Mouse (Mus musculus): ENCODE measurements around the gene Tfap2e. TPM values are rescaled to one million over a fixed set of nuclear protein-coding genes. Genes with fewer than 3 reads are reported as not detected.

Gene Tfap2e
- 0.87 and 1.2 TPM in 2 replicates for polyA plus RNA-seq (2016; fragmentation: Nextera tagmentation; extraction: Ambion mirVana)

- ATAC-seq (ENCODE audit: low FRiP score): peak; percentile 55; the same call in 1 of the 2 replicates
- 1% methylated on average over 32 of the region's 32 CpGs for WGBS
- H3K4me1 ChIP-seq: peaks cover 30% of the 10 kb centered on the region
- no peaks in the 10 kb centered on the region for H3K9me3 ChIP-seq
- no peaks in the 10 kb centered on the region for H3K36me3 ChIP-seq (replicated peaks)
- no peak within 1 kb of the TSS for H3K27ac ChIP-seq
- peak within 1 kb of the TSS; percentile 40 for H3K4me2 ChIP-seq
- H3K9ac ChIP-seq: 0 out of 2 replicates have a peak within 1 kb of the TSS, but pooled peaks have one; percentile 7
- H3K27me3 ChIP-seq: peaks cover 95% of the 10 kb centered on the region
- peak within 1 kb of the TSS; percentile 31 for H3K4me3 ChIP-seq (replicated peaks)
Observed at GRCm38 (mm10) chr4:126736001-126736414, at the start of gene Tfap2e. Tfap2e (minus strand) TSS chr4:126736240.

GRCm38 (mm10) chr4:126782996-126783395 lies 47.0 kb upstream of the Tfap2e start:
- no peak for ATAC-seq (ENCODE audit: low FRiP score)
- no peak overlapping the region for H3K4me2 ChIP-seq
- H3K9me3 ChIP-seq: no peaks in the 10 kb centered on the region
- H3K27ac ChIP-seq: no peak overlapping the region
- H3K4me3 ChIP-seq (replicated peaks): no peak overlapping the region
- no peak overlapping the region for H3K9ac ChIP-seq
- H3K36me3 ChIP-seq (replicated peaks): 0 out of 2 replicates have a peak, but pooled peaks cover under 1% of the 10 kb centered on the region
- no peaks in the 10 kb centered on the region for H3K27me3 ChIP-seq
- peaks cover 46% of the 10 kb centered on the region for H3K4me1 ChIP-seq
- WGBS: 72% methylated on average over 8 of the region's 8 CpGs

- no peaks in the 10 kb centered on the region for H3K36me3 ChIP-seq (replicated peaks)
- no peaks in the 10 kb centered on the region for H3K27me3 ChIP-seq
- WGBS: 80% methylated on average over 8 of the region's 8 CpGs
- H3K4me2 ChIP-seq: no peak overlapping the region
- no peaks in the 10 kb centered on the region for H3K9me3 ChIP-seq
- H3K4me3 ChIP-seq (replicated peaks): no peak overlapping the region
- H3K27ac ChIP-seq: 0 out of 2 replicates have a peak overlapping the region, but pooled peaks have one; percentile 1
- no peak for ATAC-seq (ENCODE audit: low FRiP score)
- no peak overlapping the region for H3K9ac ChIP-seq
- H3K4me1 ChIP-seq: peaks cover 46% of the 10 kb centered on the region
Observed at GRCm38 (mm10) chr4:126782512-126782911, 46.5 kb upstream of the Tfap2e start.

- H3K4me2 ChIP-seq: peak overlapping the region; percentile 27; the same call in 1 of the 2 replicates
- no peaks in the 10 kb centered on the region for H3K9me3 ChIP-seq
- H3K4me1 ChIP-seq: peaks cover 49% of the 10 kb centered on the region
- peak overlapping the region; percentile 79; the same call in 1 of the 2 replicates for H3K27ac ChIP-seq
- no peak overlapping the region for H3K4me3 ChIP-seq (replicated peaks)
- 9% methylated on average over 3 of the region's 3 CpGs for WGBS
- H3K9ac ChIP-seq: no peak overlapping the region
- no peaks in the 10 kb centered on the region for H3K36me3 ChIP-seq (replicated peaks)
- peak; percentile 7; the same call in 1 of the 2 replicates for ATAC-seq (ENCODE audit: low FRiP score)
- H3K27me3 ChIP-seq: no peaks in the 10 kb centered on the region
Observed at GRCm38 (mm10) chr4:126781871-126782270, 45.8 kb upstream of the Tfap2e start.

GRCm38 (mm10) chr4:126779826-126780775 lies 44.1 kb upstream of the Tfap2e start:
- Histone ChIP-seq H3K4me2 (peak overlapping the region; percentile 27; the same call in 1 of the 2 replicates), H3K4me3 (replicated peaks) (no peak overlapping the region), H3K4me1 (peaks cover 49% of the 10 kb centered on the region), H3K9ac (peak overlapping the region; percentile 27; the same call in 1 of the 2 replicates), H3K36me3 (replicated peaks) (no peaks in the 10 kb centered on the region), H3K9me3 (no peaks in the 10 kb centered on the region), H3K27ac (peak overlapping the region; percentile 82), H3K27me3 (no peaks in the 10 kb centered on the region)
- 18% methylated on average over 12 of the region's 12 CpGs for WGBS
- ATAC-seq (ENCODE audit: low FRiP score): no peak; the same call in 1 of the 2 replicates

- H3K9me3 ChIP-seq: no peaks in the 10 kb centered on the region
- 24% methylated on average over 8 of the region's 8 CpGs for WGBS
- no peaks in the 10 kb centered on the region; the same call in 1 of the 2 replicates for H3K36me3 ChIP-seq (replicated peaks)
- H3K27me3 ChIP-seq: no peaks in the 10 kb centered on the region
- no peak overlapping the region for H3K9ac ChIP-seq
- peaks cover 49% of the 10 kb centered on the region for H3K4me1 ChIP-seq
- no peak overlapping the region for H3K4me3 ChIP-seq (replicated peaks)
- 0 out of 2 replicates have a peak, but pooled peaks have one; percentile 54 for ATAC-seq (ENCODE audit: low FRiP score)
- H3K4me2 ChIP-seq: no peak overlapping the region
- H3K27ac ChIP-seq: peak overlapping the region; percentile 82
Observed at GRCm38 (mm10) chr4:126779148-126779581, 43.1 kb upstream of the Tfap2e start.

GRCm38 (mm10) chr4:126775182-126775581 lies 39.1 kb upstream of the Tfap2e start:
- 85% methylated on average over 1 of the region's 1 CpGs for WGBS

GRCm38 (mm10) chr4:126773871-126774270 lies 37.8 kb upstream of the Tfap2e start:
- no peak overlapping the region for H3K27ac ChIP-seq
- H3K9ac ChIP-seq: no peak overlapping the region
- ATAC-seq (ENCODE audit: low FRiP score): no peak
- H3K27me3 ChIP-seq: no peaks in the 10 kb centered on the region
- no peaks in the 10 kb centered on the region for H3K9me3 ChIP-seq
- no peaks in the 10 kb centered on the region; the same call in 1 of the 2 replicates for H3K36me3 ChIP-seq (replicated peaks)
- H3K4me1 ChIP-seq: peaks cover 7% of the 10 kb centered on the region
- no peak overlapping the region for H3K4me3 ChIP-seq (replicated peaks)
- 95% methylated on average over 6 of the region's 6 CpGs for WGBS
- no peak overlapping the region for H3K4me2 ChIP-seq

More at GRCm38 (mm10) chr4:126775182-126775581, 39.1 kb upstream of the Tfap2e start:
- Histone ChIP-seq H3K36me3 (replicated peaks) (no peaks in the 10 kb centered on the region; the same call in 1 of the 2 replicates), H3K9ac (no peak overlapping the region), H3K27me3 (no peaks in the 10 kb centered on the region), H3K4me3 (replicated peaks) (no peak overlapping the region), H3K9me3 (no peaks in the 10 kb centered on the region), H3K27ac (no peak overlapping the region), H3K4me1 (peaks cover 20% of the 10 kb centered on the region), H3K4me2 (no peak overlapping the region)
- no peak for ATAC-seq (ENCODE audit: low FRiP score)

GRCm38 (mm10) chr4:126770831-126771230 lies 34.8 kb upstream of the Tfap2e start:
- no peak overlapping the region for H3K9ac ChIP-seq
- H3K36me3 ChIP-seq (replicated peaks): no peaks in the 10 kb centered on the region; the same call in 1 of the 2 replicates
- ATAC-seq (ENCODE audit: low FRiP score): no peak
- no peak overlapping the region for H3K4me3 ChIP-seq (replicated peaks)
- no peaks in the 10 kb centered on the region for H3K9me3 ChIP-seq
- 88% methylated on average over 4 of the region's 4 CpGs for WGBS
- no peaks in the 10 kb centered on the region for H3K4me1 ChIP-seq
- H3K4me2 ChIP-seq: no peak overlapping the region
- H3K27ac ChIP-seq: no peak overlapping the region
- H3K27me3 ChIP-seq: no peaks in the 10 kb centered on the region

- Histone ChIP-seq H3K27ac (no peak overlapping the region), H3K36me3 (replicated peaks) (no peaks in the 10 kb centered on the region; the same call in 1 of the 2 replicates), H3K4me3 (replicated peaks) (no peak overlapping the region), H3K4me1 (no peaks in the 10 kb centered on the region), H3K9me3 (no peaks in the 10 kb centered on the region), H3K27me3 (no peaks in the 10 kb centered on the region), H3K9ac (no peak overlapping the region), H3K4me2 (no peak overlapping the region)
- WGBS: 90% methylated on average over 9 of the region's 9 CpGs
- no peak for ATAC-seq (ENCODE audit: low FRiP score)
Observed at GRCm38 (mm10) chr4:126769800-126770563, 33.9 kb upstream of the Tfap2e start.

- Histone ChIP-seq H3K9me3 (no peaks in the 10 kb centered on the region), H3K36me3 (replicated peaks) (peaks cover 22% of the 10 kb centered on the region), H3K9ac (no peak overlapping the region), H3K4me2 (no peak overlapping the region), H3K27ac (no peak overlapping the region), H3K4me1 (peaks cover 9% of the 10 kb centered on the region; the same call in 1 of the 2 replicates), H3K4me3 (replicated peaks) (no peak overlapping the region), H3K27me3 (peaks cover 3% of the 10 kb centered on the region; the same call in 1 of the 2 replicates)
- WGBS: 100% methylated on average over 2 of the region's 2 CpGs
- no peak for ATAC-seq (ENCODE audit: low FRiP score)
Observed at GRCm38 (mm10) chr4:126763483-126763882, 27.4 kb upstream of the Tfap2e start.

All from forebrain, embryonic 12.5 days (tissue).